Mouse (Mus musculus): Measurements from ENCODE around the gene Mtch1. TPM values are rescaled to one million over a fixed set of nuclear protein-coding genes. Genes with fewer than 3 reads are reported as not detected.
"Not testable (repeated sequence)": the region's sequence is repeated elsewhere in the genome, so short reads cannot be mapped to it uniquely, and the experiment has no call there.

The Mtch1 gene
- total RNA-seq, 4 experiments from 2014 or later, result 74.1 to 82.3 (median 80.3) TPM

DNA sequence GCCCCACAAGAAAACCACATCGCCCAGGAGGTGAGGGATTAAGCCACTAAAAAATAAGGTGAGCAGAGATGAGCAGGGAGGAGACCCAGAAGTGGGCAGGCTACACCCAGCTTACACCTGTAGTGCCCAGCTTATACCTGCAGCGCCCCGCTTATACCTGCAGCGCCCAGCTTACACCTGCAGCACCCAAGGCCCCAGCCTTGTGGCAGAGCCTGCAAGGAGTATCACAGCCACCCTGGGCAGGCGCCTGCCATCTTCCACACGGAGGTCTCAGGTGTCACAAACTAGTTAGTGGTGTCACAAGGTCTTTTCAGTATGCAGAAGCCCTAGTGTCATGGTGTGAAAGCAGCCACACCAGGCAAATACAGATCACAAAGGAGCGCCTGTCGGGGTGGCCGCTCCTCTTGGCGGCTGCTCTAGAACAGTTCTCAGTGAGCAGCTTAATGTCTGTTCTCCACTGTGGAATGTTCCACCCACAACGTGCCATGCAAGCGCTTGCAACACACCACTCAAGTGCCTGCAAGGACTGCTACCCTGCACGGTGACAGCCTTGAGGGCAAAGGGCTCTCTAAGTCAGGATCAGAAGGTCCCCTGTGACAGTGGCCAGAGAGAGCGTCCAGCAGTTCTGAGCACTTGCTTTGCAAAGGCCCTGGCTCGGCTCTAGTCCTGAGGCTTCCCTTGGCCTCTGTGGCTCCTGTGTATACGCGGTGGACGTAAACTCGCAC is 11.3 kb downstream of the Mtch1 start:
- DNase-seq (ENCODE audit: low spot score in 2 of 2), result no peak

DNA sequence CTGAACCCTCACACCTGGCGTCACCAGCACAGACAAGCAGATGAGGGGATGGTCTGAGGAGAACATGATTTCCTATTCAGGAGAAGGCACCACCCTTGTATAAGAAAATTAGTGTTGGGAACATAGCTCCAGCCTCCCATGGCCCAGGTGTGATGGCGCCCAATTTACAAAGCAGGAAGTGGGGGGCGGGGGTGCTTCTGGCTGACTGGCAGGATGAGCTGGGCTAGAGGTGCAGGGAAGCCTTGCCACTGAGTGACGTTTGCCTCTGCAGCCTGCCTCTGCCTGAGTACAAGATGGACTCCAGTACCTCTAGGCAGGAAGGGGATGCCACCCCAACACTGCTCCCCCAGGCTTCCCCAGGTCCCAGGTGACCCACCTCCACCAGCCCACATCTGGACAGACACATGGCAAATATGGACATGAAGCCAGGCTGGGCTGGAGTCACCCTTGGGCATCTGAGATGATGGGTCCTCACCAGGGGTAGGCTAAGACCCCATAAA is 15.5 kb downstream of the Mtch1 start:
- no peak for DNase-seq (ENCODE audit: low spot score in 2 of 2)

DNA sequence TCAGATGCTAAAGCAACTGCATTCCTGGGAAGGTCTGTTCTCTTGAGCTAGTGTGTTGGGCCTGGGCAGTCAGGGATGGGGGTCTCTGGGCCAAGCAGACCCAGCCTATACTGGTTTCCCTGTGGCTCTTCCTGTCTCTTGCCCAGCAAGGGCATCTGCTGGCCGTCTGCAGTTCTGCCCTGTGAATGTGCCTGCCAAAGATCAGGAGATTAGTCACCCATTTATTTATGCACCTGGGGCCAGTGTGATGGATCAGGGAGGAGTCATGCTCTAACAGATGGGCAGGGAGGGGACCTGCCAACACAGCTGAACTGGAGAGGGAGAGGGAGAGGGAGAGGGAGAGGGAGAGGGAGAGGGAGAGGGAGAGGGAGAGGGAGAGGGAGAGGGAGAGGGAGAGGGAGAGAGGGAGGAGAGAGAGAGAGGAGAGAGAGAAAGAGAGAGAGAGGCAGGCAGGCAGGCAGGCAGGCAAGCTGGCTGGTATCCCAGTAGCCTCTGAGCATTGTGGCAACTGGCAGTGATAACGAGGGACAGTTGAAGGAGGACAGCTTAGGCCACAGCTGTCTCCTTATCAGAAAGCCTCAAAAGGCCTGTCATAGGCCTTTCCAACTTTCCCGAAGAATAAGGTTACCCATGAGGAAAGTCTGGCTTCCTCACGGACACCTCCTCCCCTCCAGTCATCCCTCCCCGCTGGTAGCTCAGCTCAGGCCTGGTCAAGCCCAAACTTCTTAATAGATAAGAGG is 16.9 kb downstream of the Mtch1 start:
- DNase-seq (ENCODE audit: low spot score in 2 of 2), result peak in 1 of 2 experiments; percentile 54

DNA sequence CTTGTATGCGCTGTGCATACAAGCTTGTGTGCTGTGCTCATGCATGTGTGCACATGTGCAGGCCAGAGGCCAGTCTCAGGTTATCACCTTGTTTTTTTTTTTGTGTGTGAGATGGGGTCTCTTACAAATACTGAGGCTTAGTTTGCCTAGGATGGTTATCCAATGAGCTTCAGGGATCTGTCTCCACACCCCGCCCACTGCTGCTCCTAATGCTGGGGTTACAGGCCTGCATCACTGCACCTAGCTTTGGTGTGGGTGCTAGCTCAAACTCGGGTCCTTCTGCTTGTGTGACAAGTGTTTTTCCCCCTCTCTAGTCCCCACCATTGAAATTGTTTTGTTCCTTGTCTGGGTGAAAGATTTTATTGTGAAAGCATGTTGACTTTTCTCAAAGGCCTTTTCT is 17.5 kb downstream of the Mtch1 start:
- no peak for DNase-seq (ENCODE audit: low spot score in 2 of 2)

DNA sequence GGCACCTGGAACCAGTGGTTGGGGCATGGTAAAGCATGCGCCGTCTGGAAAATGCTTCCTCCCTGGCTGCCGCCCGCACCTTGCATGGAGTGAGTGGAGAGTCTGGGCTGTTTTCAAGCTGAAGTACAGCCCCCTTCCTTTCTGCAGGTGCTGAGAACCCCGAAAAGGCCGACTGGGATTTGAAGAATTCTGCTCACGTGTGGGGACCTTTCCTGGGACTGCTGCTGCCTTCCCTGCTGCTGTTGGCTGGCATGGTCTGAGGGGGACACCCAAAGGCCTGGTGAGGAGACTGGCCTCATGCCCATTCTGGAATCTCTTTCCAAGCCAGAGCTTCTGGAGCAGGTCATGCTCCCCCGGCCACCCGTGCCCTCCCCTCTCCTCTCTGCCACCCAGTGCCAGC is 20.0 kb downstream of the Mtch1 start:
- no peak for DNase-seq (ENCODE audit: low spot score in 2 of 2)

DNA sequence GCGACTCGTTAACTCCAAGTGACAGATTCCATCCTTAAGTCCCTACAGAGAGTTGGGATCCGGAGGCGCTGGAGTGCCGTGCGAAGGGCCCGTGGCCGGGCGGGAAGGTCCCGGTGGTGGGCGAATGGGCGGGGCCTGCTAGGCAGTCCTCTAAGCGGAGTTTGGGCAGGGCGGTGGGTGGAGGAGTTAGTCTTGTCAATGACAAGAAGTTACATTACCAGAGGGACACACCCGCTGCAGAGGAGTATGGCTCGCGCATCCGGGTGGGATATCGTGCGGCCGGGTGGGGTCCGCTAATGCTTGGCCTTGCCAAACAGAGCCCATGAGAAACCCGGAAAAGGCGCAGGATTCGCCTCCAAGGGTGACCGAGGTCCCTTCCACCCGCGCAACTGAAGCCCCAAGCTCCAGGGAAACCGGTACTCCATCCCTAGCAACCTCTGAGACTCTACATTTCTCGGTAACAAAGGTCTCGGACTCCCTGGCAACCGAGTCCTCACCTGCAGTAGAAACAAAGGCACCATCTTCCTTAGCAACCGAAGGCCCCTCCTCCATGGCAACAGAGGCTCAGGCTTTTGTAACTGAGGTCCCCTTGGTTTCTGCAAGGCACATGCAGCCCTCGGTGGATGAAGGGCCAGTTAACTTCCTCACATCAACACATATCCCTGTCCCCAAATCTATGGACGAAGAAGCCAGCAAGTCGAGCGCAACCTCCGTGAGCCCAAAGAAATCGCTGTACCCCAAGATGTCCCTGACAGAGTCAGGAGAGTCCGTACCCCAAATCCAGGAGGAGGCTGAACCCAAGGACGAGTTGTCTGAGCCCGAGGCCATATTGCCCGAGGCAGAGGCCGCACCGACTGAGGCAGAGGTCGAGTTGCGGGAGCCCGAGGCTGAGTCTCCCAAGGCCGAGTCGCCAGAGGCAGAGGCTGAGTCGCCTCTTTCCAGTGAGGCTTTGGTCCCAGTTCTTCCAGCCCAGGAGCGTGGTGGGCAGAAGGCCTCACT is 20.9 kb downstream of the Mtch1 start:
- DNase-seq (ENCODE audit: low spot score in 2 of 2), result no peak

DNA sequence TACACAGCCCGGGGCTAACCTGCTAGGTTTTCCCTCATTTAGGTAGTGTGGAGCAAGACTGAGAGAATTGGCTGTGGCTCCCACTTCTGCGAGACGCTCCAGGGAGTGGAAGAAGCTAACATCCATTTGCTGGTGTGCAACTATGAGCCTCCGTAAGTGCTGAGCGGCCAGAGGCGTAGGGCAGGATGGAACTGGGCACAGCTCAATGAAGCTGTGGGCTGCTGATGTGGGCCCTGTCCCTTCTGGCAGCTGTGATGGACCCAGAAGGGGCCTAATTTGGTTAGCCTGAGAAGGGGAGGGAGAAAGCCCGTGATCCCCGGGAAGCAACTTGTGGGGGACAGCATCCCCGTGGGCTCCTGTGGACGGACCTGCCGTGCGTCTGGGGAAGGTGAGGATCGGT is 21.9 kb downstream of the Mtch1 start:
- DNase-seq (ENCODE audit: low spot score in 2 of 2), result no peak

DNA sequence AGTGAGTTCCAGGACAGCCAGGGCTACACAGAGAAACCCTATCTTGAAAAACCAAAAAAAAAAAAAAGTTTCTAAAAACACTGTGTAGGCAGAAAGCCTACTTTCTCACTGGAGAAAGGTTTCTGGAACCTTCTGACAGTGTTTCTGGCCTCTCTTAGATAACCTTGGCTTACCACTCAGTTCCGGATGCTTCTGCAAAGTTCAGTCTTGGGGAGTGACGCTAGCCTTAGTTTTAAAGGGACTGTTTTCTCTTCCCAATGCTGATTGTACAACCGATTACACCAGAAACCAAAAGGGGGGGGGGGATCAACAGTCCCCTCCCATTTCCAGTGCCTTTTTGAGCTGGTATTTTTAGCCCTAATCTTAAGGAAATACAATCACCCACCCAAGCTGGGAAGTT is 24.1 kb downstream of the Mtch1 start:
- no peak for DNase-seq (ENCODE audit: low spot score in 2 of 2)

DNA sequence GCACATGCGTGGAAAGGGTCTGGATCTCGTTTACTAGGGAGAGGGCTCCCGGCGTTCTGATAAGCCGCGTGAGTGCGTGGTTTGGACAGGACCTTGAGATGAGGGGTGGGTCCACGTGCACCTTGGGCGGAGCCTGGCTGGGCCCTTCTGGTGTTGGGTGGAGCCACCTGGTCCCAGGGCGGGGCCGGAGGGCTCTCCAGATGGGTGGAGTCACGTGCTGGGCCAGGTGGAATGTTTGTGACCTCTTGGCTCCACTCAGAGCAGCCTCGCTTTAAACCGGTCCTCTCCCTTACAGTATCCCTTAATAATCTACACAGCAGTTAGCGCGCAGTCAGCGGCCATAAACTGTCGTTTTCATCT is 25.2 kb downstream of the Mtch1 start:
- no peak for DNase-seq (ENCODE audit: low spot score in 2 of 2)

DNA sequence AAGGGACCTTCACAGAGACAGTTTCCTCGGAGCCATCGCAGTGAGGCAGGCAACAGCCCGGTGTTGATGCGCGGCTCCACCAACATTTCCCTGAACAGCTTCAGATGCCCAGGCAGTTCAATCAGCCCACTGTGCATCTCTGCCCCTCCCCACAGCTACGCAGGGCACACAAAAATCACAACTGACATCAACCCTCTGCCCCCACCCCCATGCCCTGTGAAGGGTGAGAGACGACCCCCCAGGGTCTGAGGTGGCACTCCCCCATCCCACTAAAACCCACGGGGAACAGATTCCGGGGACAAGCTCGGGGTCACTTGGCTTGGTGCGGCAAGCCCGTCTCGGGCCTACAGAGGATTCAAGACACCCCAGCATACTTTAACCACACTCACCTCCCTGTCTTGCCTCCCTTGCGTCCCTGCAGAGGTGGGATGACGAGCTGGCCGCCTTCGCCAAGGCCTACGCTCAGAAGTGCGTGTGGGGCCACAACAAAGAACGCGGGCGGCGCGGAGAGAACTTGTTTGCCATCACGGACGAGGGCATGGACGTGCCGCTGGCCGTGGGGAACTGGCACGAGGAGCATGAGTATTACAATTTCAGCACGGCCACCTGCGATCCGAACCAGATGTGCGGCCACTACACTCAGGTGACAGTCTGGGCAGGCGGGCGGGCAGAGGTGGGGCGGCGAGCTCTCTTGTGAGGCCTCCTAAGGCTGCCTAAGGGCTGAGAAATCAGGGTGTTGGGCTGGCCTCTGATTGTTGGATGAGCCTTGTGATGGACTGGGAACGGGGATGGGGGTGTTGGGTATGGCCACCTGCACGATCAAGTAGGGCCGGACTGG is 25.8 kb downstream of the Mtch1 start:
- DNase-seq (ENCODE audit: low spot score in 2 of 2), result no peak

DNA sequence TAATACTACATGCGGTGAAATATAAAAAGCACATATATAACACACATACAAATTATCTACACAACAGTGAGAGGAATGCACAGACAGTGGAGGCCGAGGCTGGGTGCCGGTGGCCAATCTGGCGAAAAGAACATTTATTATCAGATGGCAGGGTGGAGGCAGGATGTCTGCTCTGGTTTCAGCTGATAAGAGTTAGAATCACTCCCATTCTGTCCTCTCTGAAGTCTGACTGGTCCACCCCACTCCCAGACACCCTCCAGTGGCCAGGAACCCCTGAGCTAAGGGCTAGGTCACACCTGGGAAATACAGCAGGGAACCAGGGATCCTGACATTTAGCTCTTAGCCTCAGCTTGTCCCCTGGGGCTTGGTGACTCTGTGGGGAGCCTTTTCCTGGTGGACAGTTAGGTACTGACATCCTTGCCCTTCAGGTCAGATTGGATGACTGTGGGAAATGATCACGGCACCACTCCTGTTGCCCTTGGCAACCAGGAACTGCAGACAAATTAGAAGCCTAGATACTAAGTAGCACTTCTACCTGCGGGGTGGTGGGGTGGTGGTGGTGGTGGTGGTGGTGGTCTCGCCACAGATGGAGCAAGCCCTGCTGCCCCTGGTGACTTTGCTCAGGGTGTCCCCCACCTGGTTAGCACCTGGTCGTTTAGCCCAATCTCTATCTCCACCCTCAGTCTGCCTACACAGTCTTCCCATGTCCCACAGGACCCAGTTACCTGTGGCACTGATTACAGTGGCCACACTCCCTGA is 27.7 kb downstream of the Mtch1 start:
- no peak for DNase-seq (ENCODE audit: low spot score in 2 of 2)

DNA sequence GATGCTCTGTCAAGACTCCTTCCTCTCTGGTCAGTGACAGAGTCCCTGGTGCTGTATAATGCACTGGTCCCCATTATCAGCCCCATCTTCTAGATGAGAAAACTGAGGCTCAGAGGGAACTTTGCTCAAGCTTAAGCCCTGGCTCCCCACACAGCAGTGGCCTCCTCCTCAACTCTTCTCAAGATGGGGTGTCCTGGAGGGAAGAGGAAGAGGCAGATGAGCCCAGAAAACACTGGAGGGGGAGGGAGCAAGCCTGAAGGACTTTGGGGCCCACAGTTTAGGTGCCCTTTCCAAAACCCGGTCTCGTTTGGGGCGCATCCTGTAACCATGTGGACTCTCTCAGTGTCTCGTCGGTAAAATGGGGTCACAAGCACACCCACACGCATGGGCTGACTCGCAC is 28.3 kb downstream of the Mtch1 start:
- DNase-seq (ENCODE audit: low spot score in 2 of 2), result no peak

DNA sequence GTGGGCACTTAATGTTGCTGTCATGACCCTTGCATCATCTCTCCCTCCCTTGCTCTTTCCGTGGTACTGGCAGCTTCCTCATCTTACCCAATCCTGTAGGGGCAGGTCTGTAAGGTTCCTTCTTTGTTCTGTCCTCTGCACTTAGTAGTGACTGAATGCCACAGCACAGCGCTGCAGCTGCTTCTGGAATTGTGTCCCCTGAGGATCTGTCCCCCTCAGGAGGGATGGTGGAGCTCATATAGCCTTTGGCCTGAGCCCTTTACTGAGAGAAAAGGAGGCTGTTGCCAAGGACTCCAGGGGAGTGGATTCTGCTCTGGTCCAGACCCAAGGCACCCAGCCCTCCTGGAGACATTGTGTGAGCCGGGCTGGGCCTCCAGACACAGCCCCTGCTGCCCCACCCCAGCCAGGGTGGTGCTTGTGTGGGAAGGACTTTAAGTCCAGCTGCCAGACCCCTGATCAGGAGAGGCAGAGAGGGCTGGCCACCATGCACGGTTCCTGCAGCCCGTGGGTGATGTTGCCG is 28.9 kb downstream of the Mtch1 start:
- DNase-seq (ENCODE audit: low spot score in 2 of 2), result peak in 1 of 2 experiments; percentile 45

DNA sequence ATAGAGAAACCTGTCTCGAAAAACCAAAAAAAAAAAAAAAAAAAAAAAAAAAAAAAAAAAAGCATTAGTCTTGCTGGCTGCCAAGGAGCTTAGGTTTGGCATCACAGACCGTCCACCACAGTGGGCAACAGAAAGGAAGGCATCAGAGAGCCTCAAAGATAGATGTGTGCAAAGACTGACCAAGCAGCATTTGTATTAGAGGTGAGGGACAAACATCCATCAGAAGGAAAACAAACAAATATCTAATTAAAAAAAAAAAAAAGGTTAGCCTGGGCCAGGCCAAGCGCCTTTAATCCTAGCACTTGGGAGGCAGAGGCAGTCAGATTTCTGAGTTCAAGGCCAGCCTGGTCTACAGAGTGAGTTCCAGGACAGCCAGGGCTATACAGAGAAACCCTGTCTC is 30.4 kb downstream of the Mtch1 start, which contains the start of gene Pi16:
Gene Pi16 (plus strand): TSS at position 301 of the 400 bp plus-strand sequence.
- DNase-seq (ENCODE audit: low spot score in 2 of 2), result not testable (repeated sequence)

DNA sequence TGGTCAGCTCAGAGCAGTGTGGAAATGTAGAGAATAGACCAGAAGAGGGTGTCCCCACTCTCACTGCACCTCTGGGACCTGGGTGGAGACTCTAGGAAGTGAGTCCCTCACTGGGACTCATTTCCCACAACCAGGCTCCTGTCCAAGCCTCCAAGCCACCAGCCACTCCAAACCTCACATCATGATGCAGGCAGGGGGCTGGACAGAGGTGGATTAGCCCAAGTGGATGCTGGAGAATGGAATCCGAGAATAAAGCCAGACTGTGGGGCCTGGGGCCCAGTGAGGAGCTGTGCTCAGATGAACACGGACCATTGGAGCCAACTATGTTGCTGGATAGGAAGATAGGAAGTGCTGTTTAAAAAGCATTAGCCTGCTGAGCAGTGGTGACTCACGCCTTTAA is 30.8 kb downstream of the Mtch1 start:
- DNase-seq (ENCODE audit: low spot score in 2 of 2), result no peak

DNA sequence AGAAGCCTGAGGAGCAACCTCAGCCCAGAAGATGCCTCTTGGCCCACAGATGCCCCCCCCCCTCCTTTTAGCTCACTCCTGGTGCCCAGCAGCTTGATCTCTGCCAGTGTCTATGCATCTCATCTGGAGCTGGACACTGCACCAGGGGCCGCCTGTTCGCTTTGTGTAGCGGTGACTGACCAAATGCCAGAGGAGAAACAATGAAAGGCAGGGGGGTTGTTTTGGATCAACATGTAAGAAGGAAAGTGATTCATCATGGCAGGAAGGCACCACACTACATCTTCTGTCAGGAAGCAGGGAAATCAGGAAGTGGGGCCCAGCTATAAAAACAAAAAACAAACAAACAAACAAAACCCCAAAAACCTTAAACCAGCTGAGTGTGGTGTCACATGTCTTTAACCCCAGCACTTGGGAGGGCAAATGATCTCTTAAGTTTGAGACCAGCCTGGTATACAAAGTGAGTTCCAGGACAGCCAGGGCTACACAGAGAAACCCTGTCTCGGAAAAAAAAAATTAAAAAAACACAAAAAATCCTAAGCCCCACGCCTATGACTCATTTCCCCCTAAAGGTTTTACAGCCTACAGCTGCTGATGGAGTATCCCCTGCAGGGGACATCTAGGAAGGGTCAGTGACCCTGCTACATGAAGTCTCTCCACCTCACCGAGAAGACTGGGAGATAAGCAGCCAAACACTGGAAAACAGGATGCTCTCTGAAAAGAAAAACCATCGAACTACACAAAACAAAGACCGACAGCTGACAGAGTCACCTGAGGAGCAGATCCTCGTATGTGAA is 31.9 kb downstream of the Mtch1 start:
- DNase-seq (ENCODE audit: low spot score in 2 of 2), result no peak

DNA sequence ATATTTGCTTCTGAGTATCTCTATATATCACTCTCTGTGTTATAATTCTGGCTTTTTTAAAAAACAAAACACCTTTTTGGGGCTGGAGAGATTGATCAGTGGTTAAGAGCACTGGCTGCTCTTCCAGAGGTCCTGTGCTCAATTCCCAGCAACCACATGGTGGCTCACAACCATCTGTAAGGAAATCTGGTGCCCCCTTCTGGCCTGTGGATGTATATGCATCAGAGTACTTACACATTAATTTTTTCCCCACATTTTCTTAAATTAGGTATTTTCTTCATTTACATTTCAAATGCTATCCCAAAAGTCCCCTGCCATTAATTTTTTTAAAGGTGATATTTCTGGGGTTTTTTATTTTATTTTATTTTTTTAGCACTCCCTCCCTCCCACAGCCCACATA is 34.4 kb downstream of the Mtch1 start:
- DNase-seq (ENCODE audit: low spot score in 2 of 2), result no peak

DNA sequence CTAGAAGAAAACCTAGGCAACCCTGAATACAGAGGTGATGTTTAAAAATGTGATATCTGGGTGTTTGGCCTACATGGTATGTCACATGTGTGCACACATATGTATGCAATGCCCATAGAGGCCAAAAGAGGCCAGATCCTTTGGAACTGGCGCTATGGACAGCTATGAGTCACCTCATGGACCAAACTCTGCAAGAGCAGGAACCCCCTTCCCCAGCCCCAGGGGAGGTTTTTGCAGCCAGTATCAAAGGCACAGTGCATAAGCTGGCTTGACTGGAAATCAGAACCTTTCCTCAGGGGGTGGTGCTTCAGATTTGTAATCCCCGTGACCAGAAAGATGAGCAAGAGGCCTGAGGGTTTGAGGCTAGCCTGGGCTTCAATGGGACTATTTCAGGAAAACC is 35.7 kb downstream of the Mtch1 start:
- no peak for DNase-seq (ENCODE audit: low spot score in 2 of 2)

DNA sequence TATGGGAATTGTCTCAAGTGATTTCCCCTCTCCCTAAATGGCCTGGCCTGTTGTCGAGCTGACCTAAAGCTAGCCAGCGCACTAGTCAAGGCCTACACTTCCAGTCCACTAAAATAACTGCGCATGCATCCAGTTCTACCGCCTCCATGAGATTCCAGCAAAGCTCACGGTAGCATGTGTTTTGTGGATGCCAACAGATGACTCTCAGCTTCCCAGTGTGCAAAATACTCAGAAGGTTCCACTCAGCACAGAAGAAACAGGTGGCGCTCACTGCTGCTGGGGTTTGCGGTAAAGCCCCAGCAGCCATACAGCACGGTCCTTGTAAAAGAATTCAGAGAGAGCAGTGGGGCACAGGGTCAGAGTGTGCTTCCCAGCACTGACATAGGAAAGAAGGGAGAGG is 36.1 kb downstream of the Mtch1 start:
- DNase-seq (ENCODE audit: low spot score in 2 of 2), result no peak

Data from gastrocnemius, adult 8-10 months (tissue).